Mouse (Mus musculus) olfactory bulb, adult 2 months (tissue): ENCODE measurements around the gene Prom2. TPM values are rescaled to one million over a fixed set of nuclear protein-coding genes. Genes with fewer than 3 reads are reported as not detected.

ENCODE experiments used
- H3K27ac ChIP-seq: fragments of 200-500 bp; 2 replicates; pipeline ENCODE4 v1.5.1; 2012; ENCODE audit warnings: low read depth, low read length; ENCODE audit not compliant: insufficient read depth
- H3K4me1 ChIP-seq: fragments of 200-500 bp; 2 replicates; pipeline ENCODE4 v1.6.1; 2012; ENCODE audit warnings: low read length; ENCODE audit not compliant: control insufficient read depth, insufficient read depth
- H3K4me3 ChIP-seq: fragments of 200-500 bp; 2 replicates; pipeline ENCODE4 v1.5.1; 2012; ENCODE audit warnings: mild to moderate bottlenecking, low read depth, low read length, moderate library complexity; ENCODE audit not compliant: insufficient read depth
- CTCF ChIP-seq: fragments of 200-500 bp; IDR thresholded peaks from 2 replicates; pipeline ENCODE4 v1.5.1; 2012; ENCODE audit warnings: low read depth, mild to moderate bottlenecking, low read length, moderate library complexity; ENCODE audit not compliant: insufficient read depth
- POLR2A ChIP-seq: fragments of 200-500 bp; IDR thresholded peaks from 2 replicates; pipeline ENCODE4 v1.6.1; 2012; ENCODE audit warnings: mild to moderate bottlenecking, low read depth, low read length, moderate library complexity; ENCODE audit not compliant: insufficient read depth
- WGBS: fragments of 180-500 bp; shearing (Covaris S2); methylation state at CpG from one replicate; pipeline ENCODE4 v1.1.7; 2018; 5-methylcytosine and 5-hydroxymethylcytosine counted together
- polyA plus RNA-seq: library from polyadenylated mRNA; stranded (reverse); fragments of >200 nt; gene quantifications from 2 replicates; pipeline ENCODE4 v1.2.4, GENCODE M21; 2012; ENCODE audit warnings: low replicate concordance; ENCODE audit not compliant: missing spikeins, insufficient read depth, insufficient read length

Prom2 gene
- polyA plus RNA-seq, 1 experiment = not detected

DNA sequence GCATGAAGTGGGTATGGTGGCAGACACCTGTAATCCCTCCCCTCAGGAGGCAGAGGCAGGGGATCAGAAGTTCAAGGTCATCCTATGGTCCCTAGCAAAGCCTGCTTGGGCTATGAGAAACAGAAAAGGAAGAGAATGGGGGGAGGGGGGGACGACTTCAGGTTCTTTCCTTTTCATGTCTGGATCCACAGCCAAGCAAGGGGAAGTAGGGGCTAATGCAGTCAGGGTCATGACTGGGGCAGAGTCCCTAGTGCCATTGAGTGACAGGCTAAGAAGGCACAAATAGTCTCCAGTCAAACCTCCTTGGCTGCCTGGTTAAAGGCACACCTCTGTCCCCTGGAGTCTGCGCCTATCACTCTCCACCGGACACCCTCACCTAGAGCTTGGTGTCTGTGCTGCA lies 22.4 kb downstream of the Prom2 start:
- H3K4me3 ChIP-seq = no peak overlapping the region
- H3K27ac ChIP-seq = 0 out of 2 replicates have a peak overlapping the region, but pooled peaks have one; percentile 23
- H3K4me1 ChIP-seq = peaks cover 46% of the 10 kb centered on the region
- no peak for TF ChIP-seq CTCF
- TF ChIP-seq POLR2A = no peak
- WGBS = 62% methylated on average over 3 of the region's 3 CpGs

DNA sequence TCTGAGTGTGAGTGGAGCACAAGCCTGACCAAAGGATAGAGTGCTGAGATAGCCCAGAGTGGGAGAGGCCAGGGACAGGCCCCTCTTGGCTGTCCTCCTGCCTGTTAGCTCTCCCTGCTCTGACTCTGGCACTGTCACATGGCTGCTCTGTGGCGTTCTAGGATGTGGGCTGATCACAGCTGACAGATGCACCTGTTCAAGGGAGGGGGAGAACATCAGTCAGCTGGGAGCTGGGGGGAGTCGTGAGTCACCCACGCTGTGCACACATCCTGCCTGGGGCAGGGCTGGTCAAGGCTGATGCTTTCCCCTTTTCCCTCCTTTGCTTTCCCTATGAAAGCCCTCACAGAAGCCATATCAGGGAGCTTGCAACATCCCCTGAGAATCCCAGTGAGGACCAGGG lies 23.0 kb downstream of the Prom2 start:
- 22% methylated on average over 3 of the region's 3 CpGs for WGBS
- TF ChIP-seq CTCF (no peak), POLR2A (no peak)
- Histone ChIP-seq H3K4me1 (peaks cover 41% of the 10 kb centered on the region), H3K27ac (0 out of 2 replicates have a peak overlapping the region, but pooled peaks have one; percentile 23), H3K4me3 (no peak overlapping the region)

GRCm38 (mm10) chr2:127517081-127517480 lies 24.2 kb downstream of the Prom2 start:
- Histone ChIP-seq H3K4me1 (peaks cover 31% of the 10 kb centered on the region), H3K27ac (no peak overlapping the region), H3K4me3 (no peak overlapping the region)
- 68% methylated on average over 8 of the region's 8 CpGs for WGBS
- TF ChIP-seq POLR2A (no peak), CTCF (no peak)

DNA sequence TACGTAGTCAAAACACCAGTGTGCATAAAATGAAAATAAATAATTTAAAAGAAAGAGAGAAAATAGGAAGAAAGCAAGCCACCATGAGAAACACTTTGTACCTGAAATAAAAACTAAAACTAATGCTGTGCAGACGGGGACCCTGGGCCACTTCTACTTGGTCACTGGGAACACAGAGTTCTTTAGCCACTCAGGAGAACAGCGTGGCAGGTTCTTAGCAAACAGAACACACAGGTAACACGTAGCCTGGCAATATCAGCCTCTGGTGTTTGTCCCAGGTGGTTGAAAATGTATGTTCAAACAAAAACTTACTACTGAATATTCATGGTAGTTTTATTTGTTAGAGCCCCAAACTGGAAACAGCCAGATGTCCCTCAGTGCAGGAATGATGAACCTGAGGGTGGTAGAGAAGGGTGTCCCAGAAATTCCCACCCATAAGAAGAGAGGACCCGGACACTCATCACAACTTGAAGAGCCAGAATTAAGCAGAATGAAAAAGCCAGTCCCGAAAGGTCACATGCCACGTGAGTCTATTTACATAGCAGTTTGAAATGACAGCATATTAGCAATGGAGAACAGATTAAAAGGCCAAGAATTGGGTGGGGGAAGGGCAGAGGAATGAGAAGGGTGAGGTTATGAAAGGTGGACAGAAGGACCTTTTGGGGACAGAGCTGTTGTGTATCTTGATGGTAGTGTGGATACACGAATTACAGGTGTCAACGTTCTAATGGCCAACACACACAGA lies 26.7 kb downstream of the Prom2 start:
- TF ChIP-seq CTCF (no peak), POLR2A (no peak)
- no peak overlapping the region for H3K27ac ChIP-seq
- 88% methylated on average over 9 of the region's 9 CpGs for WGBS
- peaks cover 26% of the 10 kb centered on the region for H3K4me1 ChIP-seq
- no peak overlapping the region for H3K4me3 ChIP-seq

GRCm38 (mm10) chr2:127513244-127513643 lies 28.0 kb downstream of the Prom2 start:
- Histone ChIP-seq H3K4me3 (no peak overlapping the region), H3K27ac (no peak overlapping the region), H3K4me1 (peaks cover 16% of the 10 kb centered on the region)
- no peak for TF ChIP-seq POLR2A
- no peak for TF ChIP-seq CTCF
- 68% methylated on average over 3 of the region's 3 CpGs for WGBS

DNA sequence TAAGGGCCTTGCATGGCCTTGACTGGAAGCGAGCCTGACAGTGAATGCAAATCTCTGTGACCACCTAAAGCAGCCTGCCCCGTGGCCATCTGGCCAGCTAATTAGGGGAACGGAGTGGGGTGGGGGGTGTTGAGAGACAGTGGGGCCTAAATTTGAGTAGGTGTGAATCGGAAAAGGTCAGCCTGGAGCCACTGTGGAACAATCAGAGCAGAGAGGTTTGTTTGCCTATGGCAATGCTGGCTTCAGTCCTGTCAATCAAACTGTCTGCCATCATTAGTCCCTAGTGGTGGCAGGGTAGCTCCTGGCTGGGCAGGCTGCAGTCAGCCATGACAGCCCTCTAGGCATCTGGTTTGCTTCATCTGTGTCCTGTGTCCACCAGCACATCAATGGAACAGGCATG lies 29.8 kb downstream of the Prom2 start:
- Histone ChIP-seq H3K4me3 (no peak overlapping the region), H3K27ac (no peak overlapping the region), H3K4me1 (peaks cover 9% of the 10 kb centered on the region)
- TF ChIP-seq CTCF = no peak
- 57% methylated on average over 4 of the region's 4 CpGs for WGBS

DNA sequence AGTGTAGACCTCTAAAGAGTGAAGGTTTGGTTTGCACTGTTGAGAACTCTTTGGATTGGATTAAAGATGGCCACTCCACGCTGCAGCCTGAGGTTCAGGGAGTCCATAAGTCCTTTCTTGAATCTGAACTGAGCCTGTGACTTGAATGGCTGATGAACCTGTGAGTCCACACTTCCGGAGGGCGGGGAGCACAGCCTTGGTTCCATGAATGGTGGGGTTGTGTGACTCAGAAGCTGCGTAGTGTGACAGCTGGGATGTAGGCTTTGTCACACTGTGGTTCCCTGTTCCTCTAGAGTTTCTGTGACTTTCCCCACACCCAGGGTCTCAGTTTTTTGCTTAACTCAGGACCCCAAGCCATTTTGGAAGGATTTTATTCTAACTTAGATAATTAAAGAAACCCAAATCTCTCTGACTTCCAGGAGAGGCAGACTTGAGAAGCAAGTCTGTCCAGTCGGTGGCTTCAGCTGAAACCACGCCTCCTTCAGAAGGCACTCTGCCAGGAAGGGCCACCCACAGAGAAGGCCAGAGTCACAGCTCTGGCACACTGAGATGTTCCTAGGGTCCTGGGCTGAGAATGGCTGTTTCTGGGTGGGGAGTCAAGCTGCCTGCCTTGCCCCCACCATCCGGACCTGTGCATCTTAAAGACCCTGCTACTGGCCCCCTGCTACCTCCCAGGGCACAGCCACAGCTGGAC lies 33.2 kb downstream of the Prom2 start:
- Histone ChIP-seq H3K4me3 (no peak overlapping the region), H3K27ac (no peak overlapping the region; the same call in 1 of the 2 replicates), H3K4me1 (peaks cover 11% of the 10 kb centered on the region)
- WGBS = 51% methylated on average over 7 of the region's 7 CpGs
- TF ChIP-seq POLR2A (no peak), CTCF (no peak)

DNA sequence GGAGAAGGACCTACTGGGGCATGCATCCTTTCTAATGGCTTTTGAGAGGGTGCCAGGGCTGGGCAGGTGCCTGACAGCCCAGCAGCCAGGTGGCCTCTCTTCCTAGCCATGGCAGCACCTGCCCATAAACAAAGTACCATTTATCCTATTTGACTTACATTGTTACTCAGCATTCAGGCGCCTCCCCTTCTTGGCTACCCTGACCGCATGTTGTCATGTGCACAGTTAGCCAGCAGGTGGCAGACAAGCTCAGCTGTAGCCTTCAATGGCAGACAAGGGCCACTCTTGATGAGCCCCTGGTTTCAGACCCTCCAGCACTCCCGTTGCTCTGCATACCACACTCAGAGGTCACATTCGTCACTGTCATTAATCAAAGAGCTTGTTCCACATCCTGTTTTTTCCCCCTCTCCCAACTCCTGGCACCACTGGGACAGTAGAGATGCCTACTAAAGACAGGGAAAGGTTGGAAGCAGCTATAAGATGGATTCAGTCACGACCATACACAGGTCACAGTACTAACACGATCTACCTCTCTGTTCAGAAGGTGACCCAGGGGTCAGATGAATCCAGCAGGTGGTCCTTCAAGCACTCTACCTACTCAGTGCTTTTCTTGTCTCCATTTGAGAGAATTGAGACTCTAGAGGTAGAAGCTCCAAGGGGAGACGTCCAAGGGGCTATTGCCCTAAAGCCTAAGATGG lies 34.0 kb downstream of the Prom2 start:
- H3K27ac ChIP-seq = no peak overlapping the region

GRCm38 (mm10) chr2:127506131-127506632 lies 35.1 kb downstream of the Prom2 start:
- H3K4me1 ChIP-seq = peaks cover 11% of the 10 kb centered on the region
- no peak overlapping the region for H3K27ac ChIP-seq
- no peak overlapping the region for H3K4me3 ChIP-seq
- WGBS = 85% methylated on average over 6 of the region's 6 CpGs
- TF ChIP-seq POLR2A = no peak
- TF ChIP-seq CTCF = no peak

More for the DNA sequence above, 34.0 kb downstream of the Prom2 start:
- 32% methylated on average over 7 of the region's 7 CpGs for WGBS
- H3K4me3 ChIP-seq = no peak overlapping the region
- peak; percentile 91 for TF ChIP-seq CTCF
- TF ChIP-seq POLR2A = no peak
- H3K4me1 ChIP-seq = peaks cover 11% of the 10 kb centered on the region
